Mouse (Mus musculus) testis, adult 2 months (tissue): ENCODE measurements around the gene Slc4a2.

Experiments used
- CTCF ChIP-seq: fragments of 200-500 bp; IDR thresholded peaks from 2 replicates; pipeline ENCODE4 v1.5.1; 2012; ENCODE audit warnings: low read depth, mild to moderate bottlenecking, inconsistent platforms, low read length, moderate library complexity; ENCODE audit not compliant: control insufficient read depth, insufficient read depth, insufficient replicate concordance
- POLR2A ChIP-seq: fragments of 200-500 bp; IDR thresholded peaks from 2 replicates; pipeline ENCODE4 v1.6.1; 2012; ENCODE audit warnings: low read depth, mild to moderate bottlenecking, inconsistent platforms, low read length, moderate library complexity; ENCODE audit not compliant: control insufficient read depth

DNA sequence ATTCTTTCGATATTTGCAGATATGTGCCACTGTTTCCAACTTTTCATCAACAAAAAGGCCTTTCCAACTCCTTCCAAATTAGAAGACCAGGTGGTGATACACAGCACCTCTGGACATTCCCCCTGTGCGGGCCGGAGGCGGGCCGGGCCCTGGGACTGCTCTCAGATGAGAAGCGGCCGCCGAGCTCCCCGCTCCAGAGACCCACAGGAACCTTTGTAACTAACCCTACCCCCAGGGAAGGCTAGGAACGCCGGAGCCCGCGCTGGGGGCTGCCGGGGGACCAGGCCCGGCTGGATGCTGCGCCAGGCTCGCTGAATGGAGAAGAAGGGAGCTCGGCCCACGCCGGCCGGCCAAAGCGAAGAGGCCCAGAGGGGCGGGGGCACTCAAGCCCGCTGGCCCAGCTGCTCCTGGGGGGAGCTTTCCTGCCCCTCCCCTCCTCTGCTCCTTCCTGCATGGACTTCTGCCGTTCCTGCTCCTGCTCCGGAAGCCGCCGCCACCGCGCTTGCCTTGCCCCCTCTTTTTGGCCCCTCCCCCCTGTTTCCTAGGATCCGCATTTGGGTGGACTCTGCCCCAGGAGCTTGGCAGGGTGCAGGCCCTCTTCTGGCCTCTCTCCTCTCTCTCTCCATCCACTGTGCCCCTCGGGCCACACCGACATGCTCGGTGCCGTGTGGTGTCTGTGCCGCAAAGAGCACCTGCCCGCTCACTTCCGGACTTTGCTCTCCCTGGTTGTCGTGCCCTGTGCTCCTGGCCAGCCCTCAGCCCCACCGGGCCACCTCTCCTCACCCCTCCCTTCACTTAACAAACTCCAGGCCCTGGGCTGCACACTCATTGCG is 58.8 kb downstream of the Slc4a2 start:
- TF ChIP-seq CTCF (no peak), POLR2A (no peak)
